Mouse (Mus musculus): ENCODE results near the gene Ppp1r9b. TPM values are rescaled to one million over a fixed set of nuclear protein-coding genes. Genes with fewer than 3 reads are reported as not detected.
A peak's percentile ranks its signal among the peaks of the same experiment; 100 is the strongest.

Gene Ppp1r9b
- polyA plus RNA-seq, 1 experiment = 81.2 TPM

DNA sequence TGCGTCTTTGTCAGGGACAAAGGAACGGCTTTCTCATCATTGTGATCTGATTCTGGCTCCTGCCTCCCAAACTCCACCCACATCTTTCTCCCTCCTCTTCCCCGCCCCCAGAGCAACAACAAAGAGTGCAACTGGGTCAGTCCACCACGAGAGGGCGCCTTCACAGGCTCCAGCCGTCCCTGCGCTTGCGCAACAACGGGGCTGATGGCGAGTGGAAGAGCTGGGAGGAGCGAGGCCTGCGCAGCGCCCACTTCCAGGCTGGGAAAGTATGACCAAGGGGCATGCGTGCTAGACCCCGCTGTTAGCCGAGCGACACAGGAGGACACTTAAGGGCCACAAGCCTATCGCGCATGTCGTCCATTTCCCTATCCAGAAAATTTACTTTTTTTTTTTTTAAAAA lies 11.9 kb upstream of the Ppp1r9b start:
- TF ChIP-seq POLR2A (IDR thresholded peaks at IDR 0.05; ENCODE audit: borderline replicate concordance, extremely low read depth, insufficient read depth, insufficient read length, poor library complexity, severe bottlenecking) = peak; percentile 37; the same call in 1 of the 2 replicates
- TF ChIP-seq CTCF (IDR thresholded peaks at IDR 0.05; ENCODE audit: borderline replicate concordance, extremely low read depth, insufficient read depth, insufficient read length) = peak; percentile 99
- DNase-seq (ENCODE audit: low read depth) = peak; percentile 99

DNA sequence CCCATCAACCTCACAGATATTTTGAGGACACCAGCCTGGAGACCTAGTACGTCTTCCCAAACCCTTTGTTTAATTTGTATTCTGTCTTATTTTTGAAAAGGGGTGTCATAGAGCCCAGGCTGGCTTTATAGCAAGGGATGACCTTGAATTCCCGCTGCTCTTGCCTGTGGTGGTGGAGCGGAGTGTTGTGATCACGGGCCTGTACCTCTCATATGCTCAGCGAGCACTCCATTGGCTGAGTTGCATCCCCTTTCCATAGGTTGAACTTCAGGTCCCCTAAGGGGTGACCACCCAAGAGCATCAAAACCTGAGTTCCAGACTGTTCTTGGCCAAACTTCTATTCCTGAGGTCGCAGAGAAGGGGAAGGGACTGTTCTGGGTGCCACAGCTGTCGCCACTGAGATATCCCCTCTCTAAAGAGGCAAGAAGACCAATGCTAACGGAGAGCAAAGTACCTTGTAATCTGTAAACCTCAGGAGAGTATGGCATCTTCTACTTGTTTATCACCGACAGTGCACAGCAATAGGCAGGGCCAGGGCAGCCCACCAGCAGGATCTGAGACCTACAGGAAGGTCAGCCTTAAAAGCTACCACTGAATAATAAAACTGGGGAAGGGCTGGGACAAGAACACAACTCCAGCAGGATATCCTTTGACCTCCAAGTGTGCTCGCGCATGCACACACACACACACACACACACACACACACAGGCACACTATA lies 11.2 kb upstream of the Ppp1r9b start:
- DNase-seq (ENCODE audit: low read depth) = no peak
- TF ChIP-seq CTCF (IDR thresholded peaks at IDR 0.05; ENCODE audit: borderline replicate concordance, extremely low read depth, insufficient read depth, insufficient read length) (no peak), POLR2A (IDR thresholded peaks at IDR 0.05; ENCODE audit: borderline replicate concordance, extremely low read depth, insufficient read depth, insufficient read length, poor library complexity, severe bottlenecking) (no peak)

DNA sequence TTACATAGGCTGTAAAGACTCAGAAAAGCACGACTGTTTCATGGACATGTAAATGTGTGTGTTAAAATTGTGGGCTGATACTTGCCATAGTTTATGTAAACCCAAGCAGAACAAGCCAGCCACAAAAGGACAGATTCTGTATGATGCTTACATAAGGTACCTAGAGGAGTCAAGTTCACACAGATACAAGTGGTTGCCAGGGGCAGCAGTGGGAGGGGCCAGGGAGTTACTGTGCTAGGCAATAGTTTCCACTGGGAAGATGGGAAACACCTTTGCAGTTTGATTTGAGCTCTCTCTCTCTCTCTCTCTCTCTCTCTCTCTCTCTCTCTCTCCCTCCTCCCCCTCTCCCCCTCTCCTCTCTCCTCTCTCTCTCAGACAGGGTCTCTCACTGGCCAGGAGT lies 5.7 kb upstream of the Ppp1r9b start:
- no peak for TF ChIP-seq POLR2A (IDR thresholded peaks at IDR 0.05; ENCODE audit: borderline replicate concordance, extremely low read depth, insufficient read depth, insufficient read length, poor library complexity, severe bottlenecking)
- no peak for TF ChIP-seq CTCF (IDR thresholded peaks at IDR 0.05; ENCODE audit: borderline replicate concordance, extremely low read depth, insufficient read depth, insufficient read length)
- no peak for DNase-seq (ENCODE audit: low read depth)

DNA sequence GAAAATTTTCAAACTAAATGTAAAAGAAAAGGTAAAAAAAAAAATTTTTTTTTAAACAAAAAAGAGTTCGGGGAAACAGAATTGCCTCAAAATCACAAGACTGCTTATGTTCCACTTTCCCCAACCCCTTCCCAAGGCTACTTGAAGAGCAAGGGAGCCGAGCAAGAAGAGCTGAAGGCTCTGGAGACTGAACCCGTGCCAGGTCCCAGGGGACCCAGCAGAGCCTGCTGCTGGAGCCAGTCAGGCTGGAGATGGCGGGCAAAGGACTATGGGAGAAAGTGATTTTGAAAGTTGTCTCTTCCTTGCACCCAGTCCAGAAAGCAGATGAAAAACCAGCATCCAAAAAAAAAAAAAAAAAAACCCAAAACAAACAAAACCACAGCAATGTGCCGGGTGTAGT lies 5.0 kb upstream of the Ppp1r9b start:
- no peak for DNase-seq (ENCODE audit: low read depth)
- TF ChIP-seq CTCF (IDR thresholded peaks at IDR 0.05; ENCODE audit: borderline replicate concordance, extremely low read depth, insufficient read depth, insufficient read length) = no peak
- no peak for TF ChIP-seq POLR2A (IDR thresholded peaks at IDR 0.05; ENCODE audit: borderline replicate concordance, extremely low read depth, insufficient read depth, insufficient read length, poor library complexity, severe bottlenecking)

DNA sequence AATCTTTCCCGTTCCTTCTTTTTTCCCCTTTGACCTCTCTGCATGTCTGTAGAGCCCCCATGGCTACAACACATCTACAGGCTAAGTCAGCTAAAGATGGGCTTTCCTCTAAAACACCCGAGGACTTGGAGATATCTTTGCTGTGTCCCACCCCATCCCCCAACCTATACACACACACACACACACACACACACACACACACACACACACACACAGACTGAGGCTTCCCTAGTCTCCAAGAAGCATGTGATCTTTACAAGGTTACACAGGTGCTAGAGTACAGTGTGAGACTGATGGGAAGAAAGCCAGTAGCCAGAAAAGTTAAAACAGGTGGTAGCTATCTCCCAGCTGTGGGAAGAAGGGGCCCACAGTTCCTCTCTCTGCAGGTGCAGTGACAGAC lies 4.4 kb upstream of the Ppp1r9b start:
- DNase-seq (ENCODE audit: low read depth) = no peak
- TF ChIP-seq CTCF (IDR thresholded peaks at IDR 0.05; ENCODE audit: borderline replicate concordance, extremely low read depth, insufficient read depth, insufficient read length) (no peak), POLR2A (IDR thresholded peaks at IDR 0.05; ENCODE audit: borderline replicate concordance, extremely low read depth, insufficient read depth, insufficient read length, poor library complexity, severe bottlenecking) (no peak)

DNA sequence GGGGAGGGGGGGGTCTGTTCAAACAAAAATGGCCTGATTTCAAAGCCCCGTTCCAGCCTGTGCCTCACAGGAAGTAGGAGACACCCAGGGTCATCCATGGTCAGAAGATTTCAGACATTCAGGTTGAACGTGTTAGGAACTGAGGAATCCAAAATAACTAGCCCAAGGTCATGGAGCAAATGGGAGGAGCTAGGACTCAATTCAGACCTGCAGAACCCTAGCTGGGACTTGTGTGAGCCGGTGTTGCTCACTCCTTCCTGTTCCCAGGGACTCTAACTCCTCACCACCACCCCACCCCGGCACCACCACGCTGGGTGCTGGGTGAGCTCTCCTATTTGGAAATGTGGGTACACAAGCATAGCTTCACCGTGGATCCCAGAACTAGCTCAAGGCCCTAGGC lies 3.5 kb upstream of the Ppp1r9b start:
- DNase-seq (ENCODE audit: low read depth) = no peak
- TF ChIP-seq CTCF (IDR thresholded peaks at IDR 0.05; ENCODE audit: borderline replicate concordance, extremely low read depth, insufficient read depth, insufficient read length) = no peak
- no peak for TF ChIP-seq POLR2A (IDR thresholded peaks at IDR 0.05; ENCODE audit: borderline replicate concordance, extremely low read depth, insufficient read depth, insufficient read length, poor library complexity, severe bottlenecking)

DNA sequence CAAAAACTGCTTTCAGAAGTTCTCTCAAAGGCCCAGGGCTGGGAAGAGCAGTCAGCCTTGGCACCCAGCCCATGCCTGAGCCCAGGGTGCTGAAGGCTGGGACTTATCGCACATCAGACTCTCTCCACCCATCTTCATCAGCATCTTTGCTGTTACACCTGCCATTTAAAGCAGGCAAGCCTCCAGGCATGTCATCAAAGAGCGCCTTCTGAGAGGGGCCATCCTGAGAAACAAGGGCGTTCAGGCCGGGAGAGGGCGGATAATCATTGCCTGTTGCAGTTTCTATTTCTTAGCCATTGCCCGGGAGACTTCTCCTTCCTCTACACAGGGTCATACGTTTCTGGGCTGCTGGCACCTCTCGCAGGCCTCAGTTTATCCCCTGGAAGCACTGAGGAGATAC lies 3.0 kb upstream of the Ppp1r9b start:
- TF ChIP-seq POLR2A (IDR thresholded peaks at IDR 0.05; ENCODE audit: borderline replicate concordance, extremely low read depth, insufficient read depth, insufficient read length, poor library complexity, severe bottlenecking) (no peak), CTCF (IDR thresholded peaks at IDR 0.05; ENCODE audit: borderline replicate concordance, extremely low read depth, insufficient read depth, insufficient read length) (no peak)
- no peak for DNase-seq (ENCODE audit: low read depth)

DNA sequence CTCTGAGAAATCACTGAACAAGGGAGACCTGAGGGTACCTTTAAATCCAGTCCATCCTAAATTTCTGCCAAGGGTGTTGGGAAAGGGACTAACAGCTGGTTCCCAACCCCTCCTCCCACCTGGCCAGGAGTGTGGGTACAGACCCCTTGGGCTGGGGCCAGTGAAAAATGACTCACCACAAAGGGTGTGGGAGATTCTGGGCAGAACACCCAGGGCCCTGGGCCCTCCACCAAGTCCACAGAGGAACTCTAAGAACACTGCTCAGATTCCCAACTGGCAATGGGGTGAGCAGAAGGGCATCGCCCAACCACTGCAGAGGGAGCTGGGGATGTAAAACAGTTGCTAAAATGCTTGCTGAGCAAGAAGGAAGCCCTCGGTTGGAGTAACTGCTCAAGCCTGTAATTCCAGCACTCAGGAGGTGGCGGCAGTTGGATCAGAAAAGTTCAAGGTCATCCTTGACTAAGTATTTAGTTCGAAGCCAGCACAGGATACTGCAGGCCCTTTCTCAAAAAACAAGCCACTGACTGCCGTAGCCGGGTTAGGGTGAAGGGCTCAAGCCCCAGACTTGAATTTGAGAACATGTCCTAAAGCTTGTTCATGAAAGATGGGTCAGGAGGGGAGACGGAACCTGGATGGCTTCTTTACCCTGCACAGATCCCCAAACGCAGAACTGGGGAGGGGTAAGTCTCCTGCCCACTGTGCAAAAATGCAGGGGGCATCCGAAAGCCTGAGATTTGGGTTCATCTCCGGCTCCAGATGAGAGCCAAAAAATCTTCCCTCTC lies 1.9 kb upstream of the Ppp1r9b start:
- DNase-seq (ENCODE audit: low read depth) = no peak
- TF ChIP-seq POLR2A (IDR thresholded peaks at IDR 0.05; ENCODE audit: borderline replicate concordance, extremely low read depth, insufficient read depth, insufficient read length, poor library complexity, severe bottlenecking) (no peak), CTCF (IDR thresholded peaks at IDR 0.05; ENCODE audit: borderline replicate concordance, extremely low read depth, insufficient read depth, insufficient read length) (no peak)

DNA sequence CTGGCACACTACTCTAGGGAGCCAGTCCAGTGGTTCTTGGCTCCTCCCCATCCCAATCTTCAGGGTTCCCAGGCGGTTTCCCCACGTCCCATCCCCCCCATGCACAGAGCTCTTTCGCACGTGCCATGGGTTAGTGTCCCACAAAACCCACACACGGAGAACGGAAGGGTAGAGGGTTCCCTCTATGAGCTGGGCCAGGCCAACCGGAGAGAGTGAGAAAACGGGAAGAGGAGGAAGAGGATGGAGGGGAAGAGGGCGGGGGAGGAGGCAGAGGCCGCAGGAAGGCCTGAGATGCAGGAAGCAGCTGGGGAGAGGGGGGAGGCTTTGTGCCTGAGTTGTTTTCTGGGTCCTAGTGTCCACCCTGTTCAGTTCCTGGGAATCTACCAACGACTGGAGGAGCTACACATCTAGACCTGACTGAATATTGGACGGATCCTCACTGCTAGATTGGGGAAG lies 1.2 kb upstream of the Ppp1r9b start:
- peak; percentile 27; the same call in 1 of the 2 replicates for TF ChIP-seq POLR2A (IDR thresholded peaks at IDR 0.05; ENCODE audit: borderline replicate concordance, extremely low read depth, insufficient read depth, insufficient read length, poor library complexity, severe bottlenecking)
- TF ChIP-seq CTCF (IDR thresholded peaks at IDR 0.05; ENCODE audit: borderline replicate concordance, extremely low read depth, insufficient read depth, insufficient read length) = peak; percentile 32; the same call in 1 of the 2 replicates
- peak; percentile 97 for DNase-seq (ENCODE audit: low read depth)

DNA sequence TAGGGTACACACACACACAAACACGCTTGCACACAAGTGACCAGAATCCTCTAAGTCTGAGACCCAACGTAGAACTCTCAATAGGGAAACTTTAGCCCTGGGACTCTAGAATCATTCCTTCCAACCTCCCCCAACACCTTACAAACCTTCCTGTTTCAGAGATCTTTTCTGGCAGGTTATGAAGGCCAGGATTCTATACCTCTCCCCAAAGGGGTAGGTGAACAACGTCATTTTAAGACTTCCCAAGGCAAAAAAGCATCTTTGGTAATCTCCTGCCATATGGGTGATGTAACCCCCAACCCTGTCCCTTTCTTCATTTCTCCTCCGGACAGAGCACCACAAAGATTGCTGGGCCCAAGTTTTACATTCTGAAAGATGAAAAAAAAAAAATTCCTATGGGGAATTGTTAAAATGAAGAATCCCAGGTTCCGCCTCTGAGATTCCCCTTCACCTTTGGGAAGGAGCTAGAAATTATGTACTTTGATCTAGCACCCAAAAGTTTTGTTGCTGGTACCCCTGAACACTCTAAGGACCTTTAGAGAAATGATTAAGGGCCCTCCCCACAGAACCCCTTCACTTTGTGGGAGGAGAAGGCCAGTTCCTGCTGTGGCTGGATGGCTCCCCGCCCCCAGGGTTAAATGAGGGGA lies 610 bp upstream of the Ppp1r9b start:
- TF ChIP-seq POLR2A (IDR thresholded peaks at IDR 0.05; ENCODE audit: borderline replicate concordance, extremely low read depth, insufficient read depth, insufficient read length, poor library complexity, severe bottlenecking) = no peak
- no peak for TF ChIP-seq CTCF (IDR thresholded peaks at IDR 0.05; ENCODE audit: borderline replicate concordance, extremely low read depth, insufficient read depth, insufficient read length)
- DNase-seq (ENCODE audit: low read depth) = no peak

Data from brain, embryonic 14.5 days (tissue).